Mouse (Mus musculus): ENCODE results near the gene 4930455H04Rik.

- TF ChIP-seq CTCF (IDR thresholded peaks at IDR 0.05; ENCODE audit: low read depth) (no peak), EP300 (IDR thresholded peaks at IDR 0.05; ENCODE audit: low read depth) (no peak; the same call in 1 of the 2 replicates)
Measured at GRCm38 (mm10) chr3:116963213-116963612, 4.9 kb upstream of the 4930455H04Rik start.
